Comparison of ENCODE assay signal across 8 mouse cellular contexts in the genomic region with DNA sequence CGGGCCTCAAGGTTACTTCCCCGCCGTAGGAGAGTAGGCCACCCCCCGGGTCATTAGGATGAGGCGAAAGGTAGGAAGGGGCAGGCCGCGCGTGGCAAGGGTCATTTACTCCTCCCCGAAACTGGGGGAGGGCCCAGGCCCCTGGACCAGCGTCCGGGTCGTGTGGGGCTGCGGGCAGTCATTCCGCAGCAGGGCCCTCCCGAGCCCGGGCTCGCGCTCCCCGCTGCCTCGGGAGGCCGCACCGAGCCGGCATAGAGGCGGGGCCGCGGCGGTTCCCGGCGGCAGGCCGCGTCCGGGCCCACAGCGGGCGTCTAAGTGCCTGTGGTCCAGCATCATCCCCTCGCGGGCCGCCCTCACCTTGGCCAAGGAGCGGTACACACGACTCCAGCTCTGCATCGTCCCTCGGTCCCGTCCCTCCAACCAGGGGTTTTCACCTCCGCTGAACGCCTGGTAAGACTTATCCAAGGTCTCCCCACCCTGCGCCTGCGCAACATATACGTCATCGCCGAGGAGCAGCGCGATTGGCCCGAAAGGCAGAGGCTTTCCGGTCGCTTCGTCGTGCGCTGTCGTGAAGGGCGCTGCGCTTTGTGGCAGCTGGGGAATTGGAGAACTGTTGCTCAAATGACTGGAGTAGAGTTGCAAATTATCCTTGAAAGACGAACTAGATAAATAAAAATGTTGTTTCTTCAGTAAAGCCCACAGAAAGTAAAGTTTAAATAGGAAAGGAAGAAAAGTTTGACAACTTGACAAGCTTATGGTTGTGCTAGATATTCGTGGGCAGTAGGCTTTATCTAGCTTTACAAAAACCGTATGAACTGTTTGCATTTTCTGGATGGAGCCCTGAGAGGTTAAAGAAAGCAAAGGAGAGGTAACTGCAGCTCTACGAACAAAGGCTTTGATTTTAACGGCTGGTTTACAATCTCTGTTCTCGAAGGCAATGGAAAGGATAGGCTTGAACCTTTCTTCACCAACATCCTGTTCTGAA. TPM values are rescaled to one million over a fixed set of nuclear protein-coding genes. Genes with fewer than 3 reads are reported as not detected.
DNase-seq lines count a peak whose midpoint lies in the region; ATAC-seq lines count a peak whose summit lies in the region.

TSS of gene Dld (minus strand) at position 510 of the 985 bp plus-strand sequence.

- ATAC-seq in megakaryocyte progenitor cell, adult 5-6 weeks (replicated peaks; ENCODE audit: poor library complexity): peak; percentile 99

- DNase-seq in adipocyte (ENCODE audit: low spot score): peak; percentile 97
- DNase-seq in embryo, embryonic 10 days (ENCODE audit: low spot score): peak; percentile 99
- peak; percentile 95 for DNase-seq in gastrocnemius, postnatal 10 days
- peak; percentile 97 for DNase-seq in induced T-regulatory cell, adult 2 months (ENCODE audit: low read depth)
- DNase-seq in left cerebral cortex, adult 9 months (ENCODE audit: low spot score in 2 of 2): peak; percentile 83 to 97
- peak; percentile 97 for DNase-seq in right cerebral cortex, postnatal 14 days
- peak; percentile 95 to 97 for DNase-seq in urinary bladder, postnatal 36 days (ENCODE audit: low spot score in 2 of 2)

RNA-seq across cellular contexts. Expression of gene Dld, which starts in this region (rescaled TPM):
- 100 to 1,000 TPM; 175 to 214 TPM for total RNA-seq in gastrocnemius, postnatal 10 days (2021)
- total RNA-seq in megakaryocyte progenitor cell, adult 5-6 weeks (2015): 105 and 114 TPM in 2 replicates
- 129 and 149 TPM in 2 replicates for total RNA-seq in megakaryocyte progenitor cell, adult 5-6 weeks (2017)

Comparison
In these comparisons a context has a peak if more than half of its experiments do, and no peak if none do; other contexts are left out.
1. Peak in every context shown above with its lines: DNase-seq and ATAC-seq.